ENCODE assay signal across 17 mouse cellular contexts in the genomic region with DNA sequence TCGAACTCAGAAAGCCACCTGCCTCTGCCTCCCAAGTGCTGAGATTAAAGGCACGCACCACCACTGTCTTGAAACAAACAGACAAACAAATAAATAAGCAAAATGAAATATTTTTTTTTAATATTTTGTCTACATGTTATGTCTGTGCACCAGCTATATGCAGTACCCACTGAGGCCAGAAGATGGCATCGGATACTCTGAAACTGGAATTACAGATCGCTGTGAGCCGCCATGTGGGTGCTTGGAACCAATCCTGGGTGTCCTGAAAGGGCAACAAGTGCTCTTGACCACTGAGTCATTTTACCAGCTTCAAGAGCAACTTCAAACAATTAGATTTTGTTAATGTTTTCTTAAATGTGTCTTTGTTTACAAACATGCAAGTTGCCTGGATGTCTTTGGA. TPM values are rescaled to one million over a fixed set of nuclear protein-coding genes. Genes with fewer than 3 reads are reported as not detected.
DNase-seq lines count a peak whose midpoint lies in the region; TF ChIP-seq lines count a peak whose summit lies in the region.
"Had no signal": no experiment of that assay in that cellular context is flagged by ENCODE, and none has a peak within 500 bp of the region (broad histone marks: within the 10 kb centered on the region; RNA-seq: fewer than 3 reads in every experiment).

No protein-coding gene starts in this region.

- no peak overlapping the region for H3K4me3 ChIP-seq in kidney, adult 2 months (ENCODE audit: insufficient read depth, low read depth, low read length)
- no peak overlapping the region for H3K4me3 ChIP-seq in spleen, adult 2 months (ENCODE audit: extremely low read depth, insufficient read depth, insufficient read length)
- H3K4me3 ChIP-seq in small intestine, adult 2 months (ENCODE audit: low read depth, low read length), result no peak overlapping the region
- H3K4me3 ChIP-seq: heart, embryonic 12.5 days; limb, embryonic 15.5 days; neural tube, embryonic 13.5 days had no signal

- 0 out of 2 replicates have a peak, but pooled peaks cover 3% of the 10 kb centered on the region for H3K4me1 ChIP-seq in kidney, adult 2 months (ENCODE audit: control insufficient read depth, insufficient read depth, low read length)
- H3K4me1 ChIP-seq in spleen, adult 2 months (ENCODE audit: control insufficient read depth, insufficient read depth, insufficient read length), result no peaks in the 10 kb centered on the region
- no peaks in the 10 kb centered on the region for H3K4me1 ChIP-seq in small intestine, adult 2 months (ENCODE audit: control insufficient read depth, insufficient read depth, insufficient read length, low read length)
- H3K4me1 ChIP-seq: limb, embryonic 15.5 days had no signal

- TF ChIP-seq CTCF in kidney, adult 2 months (conservative IDR thresholded peaks at IDR 0.05; ENCODE audit: insufficient read depth, insufficient read length, low read depth, low read length), result 0 out of 2 replicates have a peak, but pooled peaks have one; percentile 2
- peak; percentile 6; the same call in 1 of the 2 replicates for TF ChIP-seq CTCF in spleen, adult 2 months (IDR thresholded peaks at IDR 0.05; ENCODE audit: extremely low read depth, insufficient read depth, insufficient read length, insufficient replicate concordance)
- peak; percentile 48; the same call in 1 of the 2 replicates for TF ChIP-seq CTCF in small intestine, adult 2 months (IDR thresholded peaks at IDR 0.05; ENCODE audit: extremely low read depth, insufficient read length, insufficient replicate concordance, low read depth, low read length)

- WGBS in kidney, adult 2 months, result 97% methylated on average over 5 of the region's 5 CpGs
- 93% methylated on average over 5 of the region's 5 CpGs for WGBS in spleen, adult 2 months
- WGBS in small intestine, adult 2 months, result 92% methylated on average over 5 of the region's 5 CpGs

- H3K27me3 ChIP-seq in kidney, adult 2 months (replicated peaks; ENCODE audit: control insufficient read depth, insufficient read depth, low read length), result no peaks in the 10 kb centered on the region
- no peaks in the 10 kb centered on the region for H3K27me3 ChIP-seq in spleen, adult 2 months (ENCODE audit: control insufficient read depth, insufficient read depth, low read length)
- H3K27me3 ChIP-seq in small intestine, adult 2 months (ENCODE audit: control insufficient read depth, insufficient read depth, low read length), result no peaks in the 10 kb centered on the region
- H3K27me3 ChIP-seq: heart, embryonic 12.5 days; limb, embryonic 15.5 days; neural tube, embryonic 13.5 days had no signal

- no peak overlapping the region for H3K27ac ChIP-seq in kidney, adult 2 months (ENCODE audit: insufficient read depth, low read depth, low read length)
- H3K27ac ChIP-seq in spleen, adult 2 months (ENCODE audit: insufficient read depth, low read length), result no peak overlapping the region
- no peak overlapping the region for H3K27ac ChIP-seq in small intestine, adult 2 months (ENCODE audit: insufficient read depth, low read depth, low read length)
- H3K27ac ChIP-seq: limb, embryonic 15.5 days; neural tube, embryonic 13.5 days had no signal

- H3K36me3 ChIP-seq in kidney, adult 2 months (ENCODE audit: control insufficient read depth, insufficient read depth, low read length), result no peaks in the 10 kb centered on the region
- H3K36me3 ChIP-seq in spleen, adult 2 months (ENCODE audit: control insufficient read depth, insufficient read depth, low read length), result no peaks in the 10 kb centered on the region
- H3K36me3 ChIP-seq in small intestine, adult 2 months (ENCODE audit: control insufficient read depth, insufficient read depth, low read length), result no peaks in the 10 kb centered on the region
- H3K36me3 ChIP-seq: heart, embryonic 12.5 days; limb, embryonic 15.5 days; neural tube, embryonic 13.5 days had no signal

- no peak for DNase-seq in kidney, adult 2 months
- DNase-seq in kidney, postnatal 36 days, result no peak
- DNase-seq in spleen, adult 2 months (ENCODE audit: low read depth in 1 of 2, low spot score in 2 of 2), result no peak
- no peak for DNase-seq in spleen, postnatal 36 days (ENCODE audit: low spot score in 2 of 2)
- peak; percentile 67 for DNase-seq in ES-CJ7 (ENCODE audit: low read depth, low spot score)
- no peak for DNase-seq in gastrocnemius, postnatal 4 days (ENCODE audit: low spot score in 2 of 2)
- no peak for DNase-seq in cerebellum, adult 18-20 months
- DNase-seq: cerebellum, postnatal 36 days; kidney, adult 18-20 months; kidney, postnatal 4 days; lung, postnatal 36 days; retina, postnatal 1 day; spleen, adult 18-20 months had no signal

- TF ChIP-seq POLR2A in kidney, adult 2 months (IDR thresholded peaks at IDR 0.05; ENCODE audit: low read depth, low read length), result no peak
- TF ChIP-seq POLR2A in spleen, adult 2 months (IDR thresholded peaks at IDR 0.05; ENCODE audit: low read depth, low read length), result no peak
- TF ChIP-seq POLR2A in small intestine, adult 2 months (IDR thresholded peaks at IDR 0.05; ENCODE audit: low read depth, low read length), result no peak

RNA-seq across cellular contexts. Expression of a gene that starts 11.5 kb away (rescaled TPM):
- 20.0 and 21.2 TPM in 2 replicates for polyA plus RNA-seq in kidney, adult 2 months (2012; rRNA removed)
- polyA plus RNA-seq in spleen, adult 2 months (2012; rRNA removed), result 5.7 and 6.6 TPM in 2 replicates
- polyA plus RNA-seq in small intestine, adult 2 months (2012; rRNA removed), result 8.2 and 21.2 TPM in 2 replicates
- 10 to 100 TPM; 21.2 to 26.4 TPM for total RNA-seq in gastrocnemius, postnatal 4 days (2021)
